Mouse (Mus musculus) E14TG2a.4 (cell line): ENCODE results near the gene Dll1.

ENCODE experiments used
- H3K27me3 ChIP-seq: 2 replicates; pipeline ENCODE4 v1.6.1; 2014; ENCODE audit warnings: low read length, control low read depth; ENCODE audit not compliant: insufficient read depth
- H3K36me3 ChIP-seq: 2 replicates; pipeline ENCODE4 v1.6.1; 2014; ENCODE audit warnings: low read length, control low read depth; ENCODE audit not compliant: insufficient read depth
- H3K4me1 ChIP-seq: replicated peaks from 2 replicates; pipeline ENCODE4 v1.6.1; 2014; ENCODE audit warnings: low read depth, low read length, control low read depth
- H3K4me3 ChIP-seq: replicated peaks from 2 replicates; pipeline ENCODE4 v1.5.1; 2014; ENCODE audit warnings: mild to moderate bottlenecking, low read length
- H3K9me3 ChIP-seq: 2 replicates; pipeline ENCODE4 v1.6.1; 2014; ENCODE audit warnings: low read length, control low read depth
- CTCF ChIP-seq: conservative IDR thresholded peaks from 2 replicates; pipeline ENCODE4 v1.5.1; 2014; ENCODE audit warnings: low read length
- NANOG ChIP-seq: IDR thresholded peaks from 2 replicates; pipeline ENCODE4 v1.6.1; 2014; ENCODE audit warnings: borderline replicate concordance, low read length, mixed read lengths
- POU5F1 ChIP-seq: IDR thresholded peaks from 2 replicates; pipeline ENCODE4 v1.6.1; 2014; ENCODE audit warnings: low read length, borderline replicate concordance

Gene Dll1

DNA sequence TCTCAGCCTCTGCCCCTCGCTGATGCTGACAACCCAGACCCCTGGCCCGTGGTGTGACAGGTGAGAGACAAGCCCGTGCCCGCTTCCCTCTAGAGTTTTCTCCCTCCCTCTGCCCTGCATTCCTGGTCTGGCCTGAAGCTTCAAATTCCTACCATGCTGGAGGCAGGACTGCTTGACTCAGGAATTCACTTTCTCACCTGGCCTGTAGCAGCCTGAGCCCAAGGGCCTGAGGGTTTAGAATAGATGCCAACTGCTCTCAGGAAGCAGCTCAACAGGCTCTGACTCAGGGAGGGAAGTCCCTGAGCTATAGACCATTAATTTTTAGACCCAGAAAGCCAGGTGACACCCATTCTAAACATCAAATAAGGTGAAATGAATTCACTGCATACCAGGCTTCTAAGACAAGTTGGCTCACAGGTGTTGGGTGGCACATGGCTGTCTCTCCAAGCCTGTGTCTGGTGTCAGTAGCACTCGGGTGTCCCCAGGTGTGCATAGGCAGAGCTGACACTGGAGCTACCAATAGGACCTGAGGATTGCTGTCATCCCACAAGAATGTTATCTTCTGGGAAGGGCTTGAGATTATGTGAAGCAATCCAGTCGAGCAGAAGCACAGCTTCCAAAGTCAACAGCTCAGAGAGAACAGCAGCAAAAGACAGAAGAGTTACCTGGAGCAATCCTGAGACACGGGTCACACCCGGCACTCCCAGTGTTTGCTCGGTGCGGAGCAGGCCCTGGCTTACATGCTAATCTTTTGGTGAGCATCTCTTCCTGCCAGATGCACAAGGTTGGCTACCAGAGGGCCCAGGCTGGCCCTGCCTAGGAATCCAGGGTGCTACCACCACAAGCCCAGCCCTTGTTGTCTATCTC, 50.5 kb downstream of the Dll1 start:
- no peaks in the 10 kb centered on the region for H3K4me1 ChIP-seq
- no peaks in the 10 kb centered on the region for H3K9me3 ChIP-seq
- H3K27me3 ChIP-seq, result 0 out of 2 replicates have a peak, but pooled peaks cover 9% of the 10 kb centered on the region
- H3K4me3 ChIP-seq, result no peak overlapping the region
- no peaks in the 10 kb centered on the region for H3K36me3 ChIP-seq
- TF ChIP-seq POU5F1, result no peak
- TF ChIP-seq NANOG, result no peak
- TF ChIP-seq CTCF, result no peak

DNA sequence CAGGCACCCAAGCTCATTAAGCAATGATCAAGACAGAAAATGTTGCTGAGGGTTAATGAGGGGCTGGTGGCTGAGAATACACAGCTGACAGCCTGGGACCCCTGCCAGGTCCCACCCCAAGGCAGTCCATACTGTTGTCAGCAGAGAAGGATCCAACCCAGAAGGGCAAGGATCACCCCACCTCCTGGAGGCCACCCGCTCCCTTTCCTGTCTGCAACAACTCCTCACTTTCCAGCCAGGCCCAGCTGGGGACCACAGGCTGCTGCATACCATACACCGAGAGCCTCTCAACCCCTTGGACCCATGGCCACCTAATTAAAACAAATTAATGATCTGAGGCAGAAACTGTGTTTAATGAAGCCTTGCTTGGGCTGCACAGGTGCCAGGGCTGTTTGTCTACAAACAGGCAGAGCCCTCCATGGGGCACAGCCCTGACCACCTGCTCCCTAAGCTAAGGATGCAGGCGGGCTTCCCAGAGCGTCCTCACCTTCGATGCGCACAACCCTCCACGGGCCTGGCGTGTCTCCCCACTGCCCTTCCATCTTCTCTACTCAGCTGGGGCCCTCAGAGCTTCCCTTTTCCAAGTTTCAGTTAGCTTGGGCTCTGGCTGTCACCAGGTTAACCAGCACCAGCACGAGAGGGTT, 53.4 kb downstream of the Dll1 start:
- TF ChIP-seq CTCF, result no peak

More for the DNA sequence above, 53.4 kb downstream of the Dll1 start:
- no peaks in the 10 kb centered on the region for H3K4me1 ChIP-seq
- no peaks in the 10 kb centered on the region for H3K9me3 ChIP-seq
- no peak overlapping the region for H3K4me3 ChIP-seq
- 0 out of 2 replicates have a peak, but pooled peaks cover 9% of the 10 kb centered on the region for H3K27me3 ChIP-seq
- no peaks in the 10 kb centered on the region for H3K36me3 ChIP-seq
